Mouse (Mus musculus) stomach, embryonic 15.5 days (tissue): ENCODE results near the gene Oosp1. TPM values are rescaled to one million over a fixed set of nuclear protein-coding genes. Genes with fewer than 3 reads are reported as not detected.

Source experiments
- ATAC-seq: fragments of 200-750 bp; cut with Nextera tagmentation; 2 replicates; pipeline ENCODE4 v1.8.0; 2017; ENCODE audit warnings: low read depth, moderate number of reproducible peaks, moderate TSS enrichment; ENCODE audit not compliant: insufficient read depth, low FRiP score
- H3K27ac ChIP-seq: fragments of 300-500 bp; sonication (generic); 2 replicates; pipeline ENCODE4 v1.5.1; 2015; ENCODE audit warnings: mild to moderate bottlenecking, inconsistent platforms
- H3K27me3 ChIP-seq: fragments of 300-500 bp; sonication (generic); replicated peaks from 2 replicates; pipeline ENCODE4 v1.6.1; 2015; ENCODE audit warnings: inconsistent platforms
- H3K36me3 ChIP-seq: fragments of 300-500 bp; sonication (generic); 2 replicates; pipeline ENCODE4 v1.6.1; 2015; ENCODE audit warnings: inconsistent platforms
- H3K4me1 ChIP-seq: fragments of 300-500 bp; sonication (generic); 2 replicates; pipeline ENCODE4 v1.6.1; 2015; ENCODE audit warnings: inconsistent platforms
- H3K4me2 ChIP-seq: fragments of 300-500 bp; sonication (generic); 2 replicates; pipeline ENCODE4 v1.6.1; 2015; ENCODE audit warnings: mild to moderate bottlenecking, inconsistent platforms
- H3K4me3 ChIP-seq: fragments of 300-500 bp; sonication (generic); replicated peaks from 2 replicates; pipeline ENCODE4 v1.5.1; 2015; ENCODE audit warnings: inconsistent platforms
- H3K9ac ChIP-seq: fragments of 300-500 bp; sonication (generic); 2 replicates; pipeline ENCODE4 v1.6.1; 2015; ENCODE audit warnings: inconsistent platforms
- H3K9me3 ChIP-seq: fragments of 300-500 bp; sonication (generic); 2 replicates; pipeline ENCODE4 v1.6.1; 2016; ENCODE audit warnings: inconsistent platforms
- WGBS: fragments of 180-500 bp; shearing (Covaris S2); methylation state at CpG from one replicate; pipeline ENCODE4 v1.1.7; 2015; 5-methylcytosine and 5-hydroxymethylcytosine counted together
- polyA plus RNA-seq: library from polyadenylated mRNA; unstranded; fragments of >200 nt; fragmentation: Nextera tagmentation; extraction: Ambion mirVana; gene quantifications from 2 replicates; pipeline ENCODE4 v1.2.1, GENCODE M21; 2015

The Oosp1 gene
- not detected in 2 replicates for polyA plus RNA-seq

DNA sequence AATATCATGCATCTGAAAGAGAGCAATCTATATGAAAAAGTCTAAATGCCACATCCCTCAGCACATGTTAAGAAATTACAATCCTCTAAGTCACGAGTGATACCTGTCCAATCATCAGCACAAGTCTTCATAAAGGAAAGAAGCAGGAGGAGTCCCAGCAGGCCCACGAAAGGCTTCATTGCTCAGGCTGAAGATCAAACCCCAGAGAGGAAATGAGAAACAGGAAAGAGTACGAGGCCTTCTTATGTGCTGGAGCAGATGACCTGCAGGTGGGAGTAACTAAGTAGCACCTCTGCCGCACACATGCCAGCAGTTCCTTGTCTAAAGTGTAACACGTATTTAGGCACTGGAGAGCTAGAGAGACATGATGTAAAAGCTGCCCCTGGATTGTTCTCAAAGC lies at the start of gene Oosp1:
TSS of gene Oosp1 (minus strand) at position 312 of the 400 bp plus-strand sequence.
- Histone ChIP-seq H3K4me1 (no peaks in the 10 kb centered on the region), H3K27ac (no peak within 1 kb of the TSS), H3K9me3 (no peaks in the 10 kb centered on the region), H3K4me3 (no peak within 1 kb of the TSS), H3K36me3 (no peaks in the 10 kb centered on the region), H3K9ac (no peak within 1 kb of the TSS), H3K27me3 (no peaks in the 10 kb centered on the region), H3K4me2 (no peak within 1 kb of the TSS)
- no peak for ATAC-seq
- 64% methylated on average over 5 of the region's 5 CpGs for WGBS

- no peak overlapping the region for H3K4me3 ChIP-seq
- 38% methylated on average over 1 of the region's 1 CpGs for WGBS
These were observed 45.5 kb upstream of the Oosp1 start for GRCm38 (mm10) chr19:11736455-11736854.

GRCm38 (mm10) chr19:11730278-11730677 lies 39.3 kb upstream of the Oosp1 start:
- Histone ChIP-seq H3K4me3 (no peak overlapping the region), H3K27me3 (no peaks in the 10 kb centered on the region), H3K4me2 (no peak overlapping the region), H3K9me3 (no peaks in the 10 kb centered on the region), H3K27ac (no peak overlapping the region), H3K4me1 (no peaks in the 10 kb centered on the region), H3K9ac (no peak overlapping the region), H3K36me3 (no peaks in the 10 kb centered on the region)
- ATAC-seq, result no peak
- WGBS, result 76% methylated on average over 1 of the region's 1 CpGs

More at GRCm38 (mm10) chr19:11736455-11736854, 45.5 kb upstream of the Oosp1 start:
- Histone ChIP-seq H3K9me3 (no peaks in the 10 kb centered on the region), H3K9ac (no peak overlapping the region), H3K27ac (no peak overlapping the region), H3K27me3 (no peaks in the 10 kb centered on the region), H3K36me3 (no peaks in the 10 kb centered on the region), H3K4me2 (no peak overlapping the region), H3K4me1 (no peaks in the 10 kb centered on the region)
- no peak for ATAC-seq

GRCm38 (mm10) chr19:11727304-11727703 lies 36.4 kb upstream of the Oosp1 start:
- WGBS, result 88% methylated on average over 5 of the region's 5 CpGs

DNA sequence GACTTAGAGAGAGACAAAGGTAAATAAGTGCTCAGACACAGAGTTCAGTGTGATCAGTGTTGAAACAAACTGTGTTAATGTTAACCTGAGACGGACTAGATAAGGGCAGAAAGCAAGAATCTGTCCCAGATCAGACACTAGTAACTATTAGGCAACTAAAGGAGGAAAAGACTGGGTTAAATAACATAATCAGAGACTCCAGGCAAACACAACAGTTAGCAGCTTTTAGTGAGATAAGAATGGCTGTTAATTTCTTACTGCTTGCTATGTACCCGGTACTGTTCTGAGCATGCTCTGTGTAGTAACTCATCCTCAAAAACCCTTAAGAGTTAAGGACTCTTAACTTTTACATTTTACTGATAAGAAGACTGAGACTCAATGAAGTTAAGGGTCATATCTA lies 35.0 kb upstream of the Oosp1 start:
- peak; percentile 47; the same call in 1 of the 2 replicates for ATAC-seq
- Histone ChIP-seq H3K27me3 (no peaks in the 10 kb centered on the region), H3K4me3 (no peak overlapping the region), H3K4me1 (no peaks in the 10 kb centered on the region; the same call in 1 of the 2 replicates), H3K9me3 (no peaks in the 10 kb centered on the region), H3K4me2 (no peak overlapping the region), H3K36me3 (no peaks in the 10 kb centered on the region), H3K27ac (no peak overlapping the region), H3K9ac (no peak overlapping the region)
- 52% methylated on average over 2 of the region's 2 CpGs for WGBS

More at GRCm38 (mm10) chr19:11727304-11727703, 36.4 kb upstream of the Oosp1 start:
- no peaks in the 10 kb centered on the region for H3K9me3 ChIP-seq
- no peak overlapping the region for H3K4me2 ChIP-seq
- H3K4me1 ChIP-seq, result no peaks in the 10 kb centered on the region; the same call in 1 of the 2 replicates
- no peak overlapping the region for H3K27ac ChIP-seq
- ATAC-seq, result peak; percentile 58; the same call in 1 of the 2 replicates
- H3K36me3 ChIP-seq, result no peaks in the 10 kb centered on the region
- no peaks in the 10 kb centered on the region for H3K27me3 ChIP-seq
- no peak overlapping the region for H3K4me3 ChIP-seq
- H3K9ac ChIP-seq, result no peak overlapping the region

DNA sequence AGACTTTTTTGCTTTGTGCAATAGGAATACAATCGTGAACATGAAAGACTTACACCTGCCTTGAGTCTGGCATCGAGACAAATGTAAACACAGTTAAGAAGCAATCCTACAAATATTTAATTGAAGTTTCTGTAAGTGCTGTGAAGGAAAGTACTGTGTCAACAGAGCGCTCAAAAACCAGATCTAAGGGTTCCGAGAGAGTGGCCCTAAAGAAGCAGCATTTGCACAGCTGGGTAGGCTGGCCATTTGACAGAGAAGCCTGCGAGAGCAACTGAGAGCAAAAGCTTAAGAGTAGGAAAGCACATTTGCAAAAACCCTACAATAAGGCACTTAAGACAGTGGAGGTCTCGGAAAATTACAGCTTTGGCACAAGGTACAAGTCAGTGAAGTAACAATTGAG lies 33.3 kb upstream of the Oosp1 start:
- H3K4me1 ChIP-seq, result no peaks in the 10 kb centered on the region; the same call in 1 of the 2 replicates
- ATAC-seq, result peak; percentile 43
- no peak overlapping the region for H3K4me2 ChIP-seq
- H3K4me3 ChIP-seq, result no peak overlapping the region
- H3K9me3 ChIP-seq, result no peaks in the 10 kb centered on the region
- no peak overlapping the region for H3K27ac ChIP-seq
- no peaks in the 10 kb centered on the region for H3K36me3 ChIP-seq
- WGBS, result 26% methylated on average over 6 of the region's 6 CpGs
- H3K27me3 ChIP-seq, result no peaks in the 10 kb centered on the region
- no peak overlapping the region for H3K9ac ChIP-seq

- Histone ChIP-seq H3K27ac (no peak overlapping the region), H3K36me3 (no peaks in the 10 kb centered on the region), H3K9ac (no peak overlapping the region), H3K27me3 (no peaks in the 10 kb centered on the region), H3K4me3 (no peak overlapping the region), H3K4me1 (no peaks in the 10 kb centered on the region; the same call in 1 of the 2 replicates), H3K4me2 (no peak overlapping the region), H3K9me3 (no peaks in the 10 kb centered on the region)
- ATAC-seq, result no peak
- 50% methylated on average over 2 of the region's 2 CpGs for WGBS
These were observed 32.9 kb upstream of the Oosp1 start for GRCm38 (mm10) chr19:11723870-11724269.

GRCm38 (mm10) chr19:11720071-11720470 lies 29.1 kb upstream of the Oosp1 start:
- Histone ChIP-seq H3K9me3 (no peaks in the 10 kb centered on the region), H3K27me3 (no peaks in the 10 kb centered on the region), H3K4me3 (no peak overlapping the region), H3K4me1 (no peaks in the 10 kb centered on the region; the same call in 1 of the 2 replicates), H3K36me3 (no peaks in the 10 kb centered on the region), H3K4me2 (no peak overlapping the region), H3K27ac (no peak overlapping the region), H3K9ac (no peak overlapping the region)
- 85% methylated on average over 3 of the region's 3 CpGs for WGBS
- no peak for ATAC-seq

- WGBS, result 83% methylated on average over 4 of the region's 4 CpGs
- Histone ChIP-seq H3K27me3 (no peaks in the 10 kb centered on the region), H3K4me1 (no peaks in the 10 kb centered on the region), H3K4me2 (no peak overlapping the region), H3K36me3 (no peaks in the 10 kb centered on the region), H3K27ac (no peak overlapping the region), H3K9ac (no peak overlapping the region), H3K4me3 (no peak overlapping the region), H3K9me3 (no peaks in the 10 kb centered on the region)
- ATAC-seq, result no peak
These were observed 21.5 kb upstream of the Oosp1 start for GRCm38 (mm10) chr19:11712451-11712850.

GRCm38 (mm10) chr19:11698342-11698741 lies 7.4 kb upstream of the Oosp1 start:
- WGBS, result 88% methylated on average over 6 of the region's 6 CpGs
- no peaks in the 10 kb centered on the region for H3K36me3 ChIP-seq
- ATAC-seq, result no peak
- no peak overlapping the region for H3K4me3 ChIP-seq
- no peak overlapping the region for H3K9ac ChIP-seq
- H3K4me1 ChIP-seq, result no peaks in the 10 kb centered on the region
- no peaks in the 10 kb centered on the region for H3K9me3 ChIP-seq
- no peak overlapping the region for H3K4me2 ChIP-seq
- H3K27me3 ChIP-seq, result no peaks in the 10 kb centered on the region
- H3K27ac ChIP-seq, result no peak overlapping the region

DNA sequence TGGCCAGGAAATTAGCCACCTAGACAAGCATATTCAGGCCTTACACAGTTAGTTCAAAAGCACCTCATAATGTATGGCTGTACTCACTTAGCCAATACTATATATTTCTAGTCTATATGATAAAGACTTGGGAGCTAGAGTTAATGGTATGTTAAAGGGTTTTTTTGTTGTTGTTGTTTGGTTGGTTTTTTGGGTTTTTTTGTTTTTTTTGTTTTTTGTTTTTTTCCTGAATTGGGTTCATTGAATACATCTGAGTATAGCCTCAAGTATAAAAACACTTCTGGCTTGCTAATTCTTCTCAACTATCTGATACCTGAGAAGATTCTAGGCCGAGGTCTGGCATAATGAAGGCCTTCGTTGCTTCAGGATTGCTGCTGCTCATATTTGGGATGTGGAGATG lies 5.8 kb upstream of the Oosp1 start, which contains the start of gene Oosp3:
TSS of gene Oosp3 (plus strand) at position 301 of the 400 bp plus-strand sequence.
- H3K36me3 ChIP-seq, result no peaks in the 10 kb centered on the region
- no peaks in the 10 kb centered on the region for H3K9me3 ChIP-seq
- no peak within 1 kb of the TSS for H3K27ac ChIP-seq
- H3K4me3 ChIP-seq, result no peak within 1 kb of the TSS
- ATAC-seq, result no peak
- H3K4me2 ChIP-seq, result no peak within 1 kb of the TSS
- H3K9ac ChIP-seq, result no peak within 1 kb of the TSS
- WGBS, result 74% methylated on average over 2 of the region's 2 CpGs
- no peaks in the 10 kb centered on the region for H3K4me1 ChIP-seq
- no peaks in the 10 kb centered on the region for H3K27me3 ChIP-seq

DNA sequence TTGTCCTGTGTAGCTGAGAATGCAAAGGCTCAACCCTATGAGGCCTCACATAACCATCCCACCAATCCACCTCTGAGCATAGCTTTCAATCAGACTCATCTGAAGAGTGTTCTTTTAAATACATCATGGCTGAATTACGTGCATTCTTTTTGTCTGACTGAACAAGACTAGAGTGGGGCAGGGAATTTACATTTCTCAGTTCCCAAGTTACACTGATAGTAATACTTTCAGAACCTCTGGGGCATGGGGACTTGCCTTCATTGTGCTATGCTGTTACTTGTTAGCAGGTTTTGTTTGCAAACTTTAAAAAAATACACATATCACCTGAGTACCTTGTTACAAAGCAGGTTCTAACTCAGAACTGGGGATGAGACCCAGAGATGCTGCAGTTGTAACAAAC lies 504 bp upstream of the Oosp1 start:
- no peak overlapping the region for H3K27ac ChIP-seq
- H3K9me3 ChIP-seq, result no peaks in the 10 kb centered on the region
- no peak for ATAC-seq
- no peaks in the 10 kb centered on the region for H3K36me3 ChIP-seq
- H3K27me3 ChIP-seq, result no peaks in the 10 kb centered on the region
- H3K9ac ChIP-seq, result no peak overlapping the region
- H3K4me2 ChIP-seq, result no peak overlapping the region
- 66% methylated on average over 1 of the region's 1 CpGs for WGBS
- no peaks in the 10 kb centered on the region for H3K4me1 ChIP-seq
- H3K4me3 ChIP-seq, result no peak overlapping the region

DNA sequence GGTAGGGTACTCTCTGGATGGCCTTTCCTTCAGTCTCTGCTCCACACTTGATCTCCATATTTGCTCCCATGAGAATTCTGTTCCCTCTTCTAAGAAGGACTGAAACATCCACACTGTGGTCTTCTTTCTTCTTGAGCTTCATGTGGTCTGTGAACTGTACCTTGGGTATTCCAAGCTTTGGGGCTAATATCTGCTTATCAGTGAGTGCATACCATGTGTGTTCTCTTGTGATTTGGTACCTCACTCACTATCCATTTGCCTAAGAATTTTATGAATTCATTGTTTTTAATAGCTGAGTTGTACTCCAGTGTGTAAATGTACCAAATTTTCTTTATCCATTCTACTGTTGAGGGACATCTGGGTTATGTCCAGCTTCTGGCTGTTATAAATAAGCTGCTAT lies 29.4 kb downstream of the Oosp1 start:
- H3K4me2 ChIP-seq, result no peak overlapping the region
- no peak overlapping the region for H3K27ac ChIP-seq
- no peaks in the 10 kb centered on the region for H3K4me1 ChIP-seq
- H3K36me3 ChIP-seq, result no peaks in the 10 kb centered on the region
- no peaks in the 10 kb centered on the region for H3K27me3 ChIP-seq
- no peak overlapping the region for H3K9ac ChIP-seq
- no peak for ATAC-seq
- H3K4me3 ChIP-seq, result no peak overlapping the region
- no peaks in the 10 kb centered on the region for H3K9me3 ChIP-seq
